Mouse (Mus musculus) erythroid progenitor cell, adult 5-6 weeks (primary cell): ENCODE measurements around the gene Son. TPM values are rescaled to one million over a fixed set of nuclear protein-coding genes. Genes with fewer than 3 reads are reported as not detected.

ENCODE experiments used
- ATAC-seq: replicated peaks from 2 replicates; pipeline ENCODE4 v1.8.0; 2016; ENCODE audit warnings: moderate number of reproducible peaks, mild to moderate bottlenecking, moderate TSS enrichment, inconsistent platforms; ENCODE audit not compliant: poor library complexity, low FRiP score, severe bottlenecking
- total RNA-seq, 2 experiments: library from RNA; stranded (forward) in 1 of 2; stranded (reverse) in 1 of 2; fragments of 150-400 nt in 1 of 2; fragments of 186-747, 209-891 nt in 1 of 2; gene quantifications; 2 replicates each; pipeline versions ENCODE4 v1.2.3 to v1.2.4; 2015 to 2017; ENCODE audit warnings: low replicate concordance in 2 of 2

Son gene
- total RNA-seq, 2 experiments from 2014 or later, result 237 to 449 TPM

DNA sequence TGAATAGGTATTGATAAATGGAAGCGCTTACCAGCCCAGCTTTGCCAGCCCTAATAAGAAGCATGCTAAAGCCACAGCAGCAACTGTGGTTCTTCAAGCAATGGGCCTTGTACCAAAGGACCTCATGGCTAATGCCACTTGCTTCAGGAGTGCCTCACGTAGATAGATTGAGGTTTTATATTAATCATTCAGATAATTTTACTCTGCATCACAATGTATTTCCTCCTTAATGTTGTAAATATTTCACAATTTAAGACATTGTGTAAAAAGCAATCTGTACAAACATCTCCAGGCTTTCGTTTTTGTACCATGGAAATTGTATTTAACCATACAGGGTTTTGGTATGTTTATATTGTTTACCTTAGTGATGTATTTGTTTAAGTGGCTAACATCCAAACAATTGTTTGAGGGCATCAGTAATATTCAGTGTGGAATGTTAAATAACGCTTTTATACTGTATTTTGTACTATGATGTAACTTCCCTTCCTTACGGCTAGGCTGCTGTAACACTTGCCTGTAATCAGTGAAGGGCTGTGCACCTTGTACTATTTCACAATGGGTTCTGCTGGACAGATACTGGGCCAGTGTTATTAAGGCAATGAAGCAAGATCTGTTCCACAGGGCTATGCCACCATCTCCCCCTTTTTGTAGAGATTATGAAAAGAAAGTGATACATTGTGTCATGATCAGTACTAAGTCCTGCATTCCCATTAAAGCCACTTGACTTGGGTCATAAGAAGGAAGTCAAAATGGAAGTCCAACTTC lies 31.0 kb downstream of the Son start:
- ATAC-seq, result no peak

- ATAC-seq, result no peak
These were observed 33.4 kb downstream of the Son start for GRCm38 (mm10) chr16:91680656-91681055.

- ATAC-seq, result no peak
These were observed 38.2 kb downstream of the Son start for GRCm38 (mm10) chr16:91685526-91685925.

DNA sequence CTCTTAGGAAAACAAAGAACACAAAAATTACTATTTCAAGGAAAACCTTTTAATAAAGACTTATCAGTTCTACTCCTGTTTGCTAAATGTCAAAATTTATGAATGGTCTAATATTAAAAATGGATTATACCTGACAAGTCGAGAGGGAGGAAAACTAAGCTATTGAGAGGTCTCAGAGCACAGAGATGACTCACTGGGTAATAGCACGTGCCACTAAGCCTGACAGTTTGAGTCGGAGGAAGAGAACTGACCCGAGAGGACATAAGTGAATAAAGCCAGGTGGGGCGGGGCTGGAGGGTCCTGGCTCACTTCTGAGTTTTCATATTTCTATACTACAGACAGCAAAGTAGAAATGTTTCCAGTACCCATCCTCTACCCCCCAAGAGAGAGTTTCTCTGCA lies 39.1 kb downstream of the Son start:
- no peak for ATAC-seq

- peak; percentile 8; the same call in 1 of the 2 replicates for ATAC-seq
These were observed 40.8 kb downstream of the Son start for GRCm38 (mm10) chr16:91688023-91688618.

- peak; percentile 87 for ATAC-seq
These were observed 41.5 kb downstream of the Son start, which contains the start of gene Donson for GRCm38 (mm10) chr16:91688619-91689334. TSS of gene Donson (minus strand) at chr16:91688770.

- 0 out of 2 replicates have a peak, but pooled peaks have one; percentile 39 for ATAC-seq
These were observed 42.5 kb downstream of the Son start for GRCm38 (mm10) chr16:91689791-91690190.

DNA sequence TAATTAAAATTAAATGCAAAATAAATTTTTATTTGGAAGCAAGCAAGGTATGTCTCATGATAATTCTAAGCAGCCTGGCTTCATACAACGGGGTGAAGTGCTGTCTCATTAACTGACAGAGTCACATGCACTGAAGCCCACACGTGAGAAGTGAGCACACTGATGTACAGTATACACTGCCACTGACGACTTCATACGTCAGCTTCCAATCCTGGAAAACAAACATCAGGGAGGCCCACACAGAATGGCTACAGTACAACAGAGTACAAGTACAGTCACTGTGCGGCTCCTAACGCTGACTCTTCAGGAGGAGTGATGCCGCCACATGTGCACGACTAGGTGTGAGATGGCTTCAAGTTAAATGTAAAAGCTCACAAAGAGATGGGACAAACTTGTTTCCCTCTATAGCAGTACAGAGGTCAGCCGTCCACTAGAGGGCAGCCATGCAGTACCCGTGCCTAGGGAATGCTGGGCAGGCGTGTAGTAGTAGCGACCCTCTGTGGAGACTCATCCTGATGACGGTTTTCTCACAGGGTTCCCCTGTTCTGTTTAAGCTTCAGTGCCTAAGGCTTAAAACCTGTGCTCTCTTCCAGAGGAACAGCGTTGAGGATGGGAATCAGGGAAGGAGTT lies 47.3 kb downstream of the Son start:
- peak; percentile 92 for ATAC-seq

- no peak for ATAC-seq
These were observed 47.9 kb downstream of the Son start for GRCm38 (mm10) chr16:91695108-91695755.

DNA sequence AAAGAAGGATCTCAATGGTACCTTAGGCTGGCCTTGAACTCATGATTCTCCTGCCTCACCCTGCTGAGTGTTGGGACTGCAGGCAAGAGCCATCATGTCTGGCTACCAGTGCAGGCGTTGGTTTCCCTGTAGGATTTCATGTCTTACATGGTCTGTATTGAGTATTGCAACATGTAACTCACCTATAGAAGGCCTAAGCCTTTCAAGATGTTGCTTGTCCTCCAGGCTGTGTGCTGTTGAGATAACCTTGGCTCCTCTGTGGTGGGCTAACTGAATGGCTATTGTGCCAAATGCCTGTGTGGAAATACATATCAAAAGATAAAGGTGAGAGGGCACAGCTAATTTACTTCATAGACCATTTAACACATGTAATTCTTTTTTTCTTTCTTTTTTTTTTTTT lies 51.7 kb downstream of the Son start:
- no peak for ATAC-seq

DNA sequence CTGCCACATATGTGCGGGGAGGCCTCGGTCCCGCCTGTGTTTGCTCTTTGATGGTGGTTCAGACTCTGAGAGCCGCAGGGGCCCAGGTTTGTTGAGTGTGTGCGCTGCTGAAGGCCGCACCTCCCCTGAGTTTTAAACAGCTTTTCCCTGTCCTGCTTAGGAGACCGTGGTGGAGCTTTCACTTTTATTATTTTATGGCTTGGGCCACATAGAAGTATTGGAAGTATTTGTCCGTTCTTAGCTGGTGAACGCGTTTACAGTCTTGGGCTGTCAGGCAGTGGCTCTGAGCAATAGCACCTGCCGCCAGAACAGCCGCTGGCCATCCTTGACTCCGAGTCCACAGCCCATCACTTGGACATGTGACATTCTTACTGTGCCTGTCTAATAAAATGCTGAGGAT lies 54.6 kb downstream of the Son start:
- ATAC-seq, result no peak

DNA sequence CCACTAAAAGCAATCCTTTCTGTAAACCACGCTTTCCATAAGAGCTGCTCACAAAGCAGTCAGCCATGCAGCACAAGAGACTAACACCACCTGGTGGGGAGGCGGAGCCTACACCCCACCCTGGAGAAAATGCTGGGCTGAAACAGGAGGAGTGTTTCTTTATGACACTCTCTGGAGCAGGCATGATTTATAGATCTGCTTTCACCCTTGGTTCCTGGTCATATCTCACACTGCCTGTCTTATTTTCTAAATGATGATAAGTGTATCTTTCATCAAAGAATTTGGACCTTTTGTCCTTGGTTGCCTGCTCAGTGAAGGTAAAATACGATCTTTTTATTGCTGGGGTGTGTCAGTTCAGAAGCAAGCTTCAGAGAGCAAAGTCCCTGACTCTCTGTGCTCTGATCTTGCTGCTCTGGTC lies 55.5 kb downstream of the Son start:
- ATAC-seq, result no peak

DNA sequence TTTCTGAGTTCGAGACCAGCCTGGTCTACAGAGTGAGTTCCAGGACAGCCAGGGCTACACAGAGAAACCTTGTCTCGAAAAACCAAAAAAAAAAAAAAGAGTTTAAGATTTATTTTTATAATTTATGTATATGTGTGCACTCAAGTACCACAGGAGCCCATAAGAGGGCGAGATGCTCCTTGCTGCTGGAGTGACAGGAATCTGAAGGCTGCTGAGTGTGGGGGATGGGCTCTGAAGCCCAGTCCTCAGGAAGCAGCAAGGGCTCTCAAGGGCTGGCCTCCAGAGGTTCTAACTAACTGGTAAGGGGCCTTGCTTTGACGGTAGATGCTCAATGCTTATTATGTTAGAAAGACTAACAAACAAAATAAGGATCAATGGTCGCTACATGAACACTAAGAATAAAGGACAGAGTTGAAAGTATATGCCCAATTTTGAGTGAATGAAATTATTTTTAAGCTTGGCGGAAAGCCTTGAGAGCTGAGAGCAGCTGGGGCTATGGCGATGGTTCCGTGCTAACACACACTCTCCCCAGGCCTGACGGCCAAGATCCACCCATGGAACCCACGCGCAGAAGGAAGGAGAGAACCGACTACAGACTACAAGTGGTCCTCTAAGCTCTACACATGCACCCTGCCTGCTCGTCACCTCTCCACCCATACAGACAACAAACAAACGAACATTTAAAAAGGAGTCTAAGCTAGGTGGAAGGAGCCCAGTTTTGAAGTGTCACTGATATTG lies 57.5 kb downstream of the Son start:
- ATAC-seq, result no peak

DNA sequence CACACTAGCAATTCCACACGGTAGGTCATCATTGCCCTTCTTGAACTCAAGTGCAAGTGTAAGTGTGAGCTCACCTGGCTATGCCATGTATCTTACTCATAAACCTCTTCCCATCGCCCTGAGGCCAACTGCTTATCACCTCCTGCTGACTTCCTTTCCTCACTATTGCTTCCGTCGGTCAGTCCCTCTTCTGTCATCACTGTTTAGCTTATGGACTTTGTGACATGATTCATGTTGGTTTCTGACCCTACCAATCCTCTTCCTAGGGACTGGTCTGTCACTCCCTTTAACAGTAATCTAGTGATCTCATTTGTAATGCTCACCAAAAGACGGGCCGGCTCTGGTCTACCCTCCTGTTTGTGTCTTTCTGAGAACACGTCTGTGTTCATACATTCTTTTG lies 62.9 kb downstream of the Son start:
- ATAC-seq, result no peak

DNA sequence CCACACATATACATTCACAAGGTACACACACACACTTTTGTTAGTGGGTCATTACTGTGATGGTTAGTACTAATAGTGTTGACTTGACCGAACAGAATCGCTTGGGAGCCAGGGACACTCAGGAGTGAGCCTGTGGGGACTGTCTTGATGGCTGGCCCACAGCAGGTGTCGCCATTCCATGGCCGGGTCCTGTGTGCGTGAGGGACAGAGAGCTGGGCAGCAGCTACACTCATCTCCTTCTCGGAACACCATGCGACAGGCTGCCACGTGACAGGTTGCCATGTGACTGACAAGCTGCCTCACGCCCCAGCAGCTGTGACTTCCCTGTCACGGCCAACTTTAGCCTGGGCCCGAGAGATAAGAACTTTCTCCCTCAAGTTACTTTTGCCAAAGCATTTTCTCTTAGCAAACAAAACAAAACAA lies 69.6 kb downstream of the Son start:
- ATAC-seq, result peak; percentile 98

- ATAC-seq, result peak; percentile 48
These were observed 70.1 kb downstream of the Son start for GRCm38 (mm10) chr16:91717399-91717798.

- ATAC-seq, result no peak
These were observed 76.9 kb downstream of the Son start for GRCm38 (mm10) chr16:91724247-91724646.

- ATAC-seq, result no peak
These were observed 80.1 kb downstream of the Son start for GRCm38 (mm10) chr16:91727433-91727832.
